Mouse (Mus musculus) gastrocnemius, adult 8-10 months (tissue): Measurements from ENCODE around the gene Myo15b. TPM values are rescaled to one million over a fixed set of nuclear protein-coding genes. Genes with fewer than 3 reads are reported as not detected.

Experiments used
- DNase-seq, 2 experiments: peaks; one replicate each; pipeline ENCODE4 v3.0.0; 2022; ENCODE audit warnings: low spot score in 2 of 2
- total RNA-seq, 4 experiments: library from RNA; stranded (reverse); gene quantifications; 2 replicates each; pipeline ENCODE4 v1.2.4; 2022

Myo15b gene
- total RNA-seq, 4 experiments from 2014 or later: not detected

DNA sequence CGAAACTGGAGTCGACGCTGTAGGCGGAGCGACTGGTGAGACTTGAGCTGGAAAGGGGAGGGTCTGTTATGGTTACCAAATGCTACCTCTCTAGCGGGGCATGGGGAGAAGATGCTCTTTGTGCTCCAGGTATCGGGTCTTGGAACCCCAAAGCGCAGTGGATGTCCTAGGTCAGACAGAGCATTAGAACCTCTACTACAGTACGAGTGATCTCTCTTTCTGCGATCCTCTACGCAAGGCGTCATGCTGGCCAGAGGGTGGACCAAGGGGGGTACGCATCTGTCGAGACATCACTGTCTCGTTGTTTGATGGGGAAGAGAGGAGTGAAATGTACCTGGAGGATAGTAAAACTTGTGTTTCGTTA lies 75.5 kb downstream of the Myo15b start:
- no peak for DNase-seq

DNA sequence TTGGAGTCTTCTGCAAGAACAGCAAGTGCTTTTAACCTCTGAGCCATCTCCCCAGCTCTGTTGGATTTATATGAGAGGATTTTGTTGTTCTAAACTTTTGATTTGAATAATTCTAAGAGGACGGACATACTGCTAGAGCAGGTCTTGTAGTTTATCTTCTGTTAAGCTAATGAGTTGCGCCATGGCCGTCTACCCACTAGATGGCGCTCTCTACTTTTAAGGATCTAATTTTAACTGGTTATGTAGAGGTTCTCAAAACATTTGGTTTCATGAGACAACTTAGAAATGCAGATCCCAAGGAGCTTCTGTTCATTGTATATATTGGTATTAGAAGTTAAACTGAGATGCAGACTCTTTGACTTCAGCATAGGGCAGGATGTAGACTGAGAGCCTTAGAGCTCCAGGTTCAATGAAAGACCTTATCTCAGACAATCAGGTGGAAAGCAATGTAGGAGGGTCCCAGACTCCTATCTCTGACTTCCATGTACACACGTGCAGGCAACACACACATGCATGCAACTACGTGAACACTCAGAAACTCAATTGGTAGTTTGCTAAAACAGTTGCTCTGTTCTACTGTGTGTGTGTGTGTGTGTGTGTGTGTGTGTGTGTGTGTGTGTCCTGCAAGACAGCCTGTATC lies 81.6 kb downstream of the Myo15b start:
- peak; percentile 25 to 38 for DNase-seq

DNA sequence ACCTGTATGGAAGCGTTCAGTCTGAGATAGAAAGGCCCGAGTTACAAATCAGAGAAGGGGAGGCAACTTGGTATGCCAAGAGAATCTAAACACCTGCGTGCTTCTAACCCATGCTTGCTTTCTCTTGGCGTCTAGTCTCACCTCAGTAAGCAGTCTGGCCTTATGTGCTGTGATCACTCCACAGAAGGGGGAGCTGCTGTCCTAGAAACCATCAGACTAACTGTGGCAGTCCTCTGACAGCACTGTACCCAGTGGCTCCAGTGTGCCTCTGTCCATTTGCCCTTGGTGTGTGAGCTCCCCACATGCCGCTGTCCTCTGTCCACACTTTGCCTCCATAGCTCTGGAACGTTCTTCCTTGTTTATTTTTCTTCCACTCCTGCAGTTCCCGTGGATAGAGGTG lies 83.8 kb downstream of the Myo15b start:
- no peak for DNase-seq

Other genes with a start within 250 kb of the Myo15b start
- gene Mif4gd, start 245.4 kb upstream of the Myo15b start, total RNA-seq: 10 to 100 TPM; 34.1 to 43.9 (median 40.3) TPM
- 10 to 100 TPM; 35.7 to 45.7 (median 40.7) TPM for gene Slc25a19, start 230.1 kb upstream of the Myo15b start, total RNA-seq
- 10 to 100 TPM; 60.8 to 77.6 (median 67.7) TPM for gene Grb2, start 149.8 kb upstream of the Myo15b start, total RNA-seq
- gene Tmem94, start 93.0 kb upstream of the Myo15b start, total RNA-seq: 100 to 1,000 TPM in 3 of 4 experiments, 10 to 100 TPM in 1; 90.5 to 118 (median 104) TPM
- 10 to 100 TPM; 11.6 to 14.6 (median 12.3) TPM for gene Caskin2, start 44.8 kb upstream of the Myo15b start, total RNA-seq
- gene Tsen54, start 43.7 kb upstream of the Myo15b start, total RNA-seq: 1 to 10 TPM; 4.8 to 7.2 (median 5.7) TPM
- gene Llgl2, start 34.4 kb upstream of the Myo15b start, total RNA-seq: 10 to 100 TPM in 2 of 4 experiments, 1 to 10 TPM in 2; 6.6 to 20.8 (median 9.5) TPM
- gene Smim5, start 41.6 kb downstream of the Myo15b start, total RNA-seq: under 1 TPM in 3 of 4 experiments, not detected in 1; 0.61 to 0.88 (median 0.72) TPM
- not detected for gene Smim6, start 53.6 kb downstream of the Myo15b start, total RNA-seq
- 10 to 100 TPM in 2 of 4 experiments, 1 to 10 TPM in 2; 7.7 to 15.7 (median 9.7) TPM for gene Sap30bp, start 74.9 kb downstream of the Myo15b start, total RNA-seq
- 1 to 10 TPM; 5.0 to 9.5 (median 6.5) TPM for gene Recql5, start 75.1 kb downstream of the Myo15b start, total RNA-seq
- gene Itgb4, start 116.3 kb downstream of the Myo15b start, total RNA-seq: 1 to 10 TPM; 1.5 to 4.4 (median 3.1) TPM
- gene Galk1, start 154.3 kb downstream of the Myo15b start, total RNA-seq: 1 to 10 TPM; 1.6 to 3.1 (median 2.7) TPM
- 10 to 100 TPM; 45.7 to 88.7 (median 59.5) TPM for gene H3f3b, start 169.6 kb downstream of the Myo15b start, total RNA-seq
- 1 to 10 TPM; 4.3 to 6.8 (median 5.3) TPM for gene Unk, start 171.9 kb downstream of the Myo15b start, total RNA-seq
- under 1 TPM; 0.34 to 0.56 (median 0.46) TPM for gene Unc13d, start 219.6 kb downstream of the Myo15b start, total RNA-seq
- 10 to 100 TPM; 78.6 to 91.0 (median 90.1) TPM for gene Wbp2, start 228.6 kb downstream of the Myo15b start, total RNA-seq